Mouse (Mus musculus) brown adipose tissue, adult 24 weeks (tissue): ENCODE measurements around the gene Klhl8. TPM values are rescaled to one million over a fixed set of nuclear protein-coding genes. Genes with fewer than 3 reads are reported as not detected.

Experiments used
- H3K27ac ChIP-seq: fragments of 200-500 bp; replicated peaks from 2 replicates; pipeline ENCODE4 v1.5.1; 2012; ENCODE audit warnings: low read depth, mild to moderate bottlenecking, low read length
- H3K4me1 ChIP-seq: fragments of 200-500 bp; 2 replicates; pipeline ENCODE4 v1.6.1; 2012; ENCODE audit warnings: low read length, mixed read lengths; ENCODE audit not compliant: control insufficient read depth, insufficient read depth, insufficient read length
- H3K4me3 ChIP-seq: fragments of 200-500 bp; 2 replicates; pipeline ENCODE4 v1.5.1; 2012; ENCODE audit warnings: low read depth, mild to moderate bottlenecking, low read length, moderate library complexity; ENCODE audit not compliant: insufficient read depth
- polyA plus RNA-seq: library from polyadenylated mRNA; stranded (reverse); fragments of >200 nt; gene quantifications from 2 replicates; pipeline ENCODE4 v1.2.4, GENCODE M21; 2012; ENCODE audit not compliant: missing spikeins, insufficient read depth, insufficient read length

Klhl8 gene
- polyA plus RNA-seq, 1 experiment: 3.0 TPM

DNA sequence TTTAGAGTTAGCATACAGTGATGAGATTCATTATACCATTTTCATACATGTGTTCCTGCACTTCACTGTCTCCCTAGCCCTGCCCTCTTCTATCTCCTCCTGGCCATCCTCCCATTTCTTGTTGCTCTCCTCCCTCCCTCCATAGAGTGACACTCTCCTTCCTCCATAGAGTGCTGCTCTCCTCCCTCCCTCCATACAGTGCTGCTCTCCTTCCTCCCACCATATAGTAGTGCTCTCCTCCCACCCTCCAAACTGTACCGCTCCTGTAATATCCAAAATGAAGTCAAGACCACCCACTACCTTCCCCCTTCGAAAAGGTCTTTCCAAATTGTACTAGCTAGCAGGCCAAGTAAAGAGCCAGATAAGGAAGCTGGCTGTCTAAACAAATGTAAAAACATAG lies 12.7 kb upstream of the Klhl8 start:
- Histone ChIP-seq H3K4me3 (no peak overlapping the region), H3K27ac (no peak overlapping the region), H3K4me1 (no peaks in the 10 kb centered on the region; the same call in 1 of the 2 replicates)

GRCm38 (mm10) chr5:103923101-103923500 lies 12.0 kb upstream of the Klhl8 start:
- Histone ChIP-seq H3K27ac (no peak overlapping the region), H3K4me3 (no peak overlapping the region), H3K4me1 (no peaks in the 10 kb centered on the region; the same call in 1 of the 2 replicates)

- Histone ChIP-seq H3K27ac (no peak overlapping the region), H3K4me3 (no peak overlapping the region), H3K4me1 (no peaks in the 10 kb centered on the region; the same call in 1 of the 2 replicates)
These were observed 11.4 kb upstream of the Klhl8 start for GRCm38 (mm10) chr5:103922436-103922835.

DNA sequence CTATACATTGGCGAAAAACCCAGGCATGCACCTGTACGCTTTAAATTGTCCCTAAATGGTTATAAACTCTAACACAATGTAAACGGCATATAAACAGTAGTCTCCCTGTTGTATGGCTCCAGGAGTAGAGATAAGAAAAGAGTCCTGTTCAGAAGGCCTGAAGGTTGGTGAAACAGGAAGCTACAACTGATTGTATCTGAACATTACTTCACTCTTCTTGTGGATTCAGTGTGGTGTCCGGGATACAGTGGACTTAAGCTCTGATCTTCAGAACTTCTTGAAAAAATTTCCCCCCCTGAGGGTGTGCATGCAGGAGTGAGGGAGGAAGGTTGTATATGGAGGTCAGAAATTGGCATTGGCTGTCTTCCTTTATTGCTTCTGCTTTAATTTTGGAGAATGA lies 8.4 kb upstream of the Klhl8 start:
- H3K4me1 ChIP-seq: no peaks in the 10 kb centered on the region; the same call in 1 of the 2 replicates
- H3K27ac ChIP-seq: no peak overlapping the region
- no peak overlapping the region for H3K4me3 ChIP-seq

DNA sequence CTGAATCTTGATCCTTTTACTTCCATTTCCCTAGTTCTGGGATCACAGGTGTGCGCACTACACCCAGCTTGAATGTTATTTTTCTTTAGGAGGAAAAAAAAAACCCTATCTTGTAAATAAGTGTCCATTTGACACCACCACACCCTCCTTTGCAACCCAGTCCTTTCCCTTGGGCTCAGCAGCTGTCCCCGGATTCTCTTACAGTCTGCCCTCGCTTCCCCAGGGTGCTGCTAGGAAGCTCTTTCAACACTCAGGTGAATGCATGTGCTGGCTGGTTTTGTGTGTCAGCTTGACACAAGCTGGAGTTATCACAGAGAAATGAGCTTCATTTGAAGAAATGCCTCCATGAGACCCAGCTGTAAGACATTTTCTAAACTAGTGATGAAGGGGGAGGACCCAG lies 7.2 kb upstream of the Klhl8 start:
- no peak overlapping the region for H3K27ac ChIP-seq
- no peaks in the 10 kb centered on the region; the same call in 1 of the 2 replicates for H3K4me1 ChIP-seq
- H3K4me3 ChIP-seq: no peak overlapping the region

- H3K4me3 ChIP-seq: no peak overlapping the region
- H3K4me1 ChIP-seq: no peaks in the 10 kb centered on the region; the same call in 1 of the 2 replicates
- H3K27ac ChIP-seq: no peak overlapping the region
These were observed 6.4 kb upstream of the Klhl8 start for GRCm38 (mm10) chr5:103917357-103917895.

DNA sequence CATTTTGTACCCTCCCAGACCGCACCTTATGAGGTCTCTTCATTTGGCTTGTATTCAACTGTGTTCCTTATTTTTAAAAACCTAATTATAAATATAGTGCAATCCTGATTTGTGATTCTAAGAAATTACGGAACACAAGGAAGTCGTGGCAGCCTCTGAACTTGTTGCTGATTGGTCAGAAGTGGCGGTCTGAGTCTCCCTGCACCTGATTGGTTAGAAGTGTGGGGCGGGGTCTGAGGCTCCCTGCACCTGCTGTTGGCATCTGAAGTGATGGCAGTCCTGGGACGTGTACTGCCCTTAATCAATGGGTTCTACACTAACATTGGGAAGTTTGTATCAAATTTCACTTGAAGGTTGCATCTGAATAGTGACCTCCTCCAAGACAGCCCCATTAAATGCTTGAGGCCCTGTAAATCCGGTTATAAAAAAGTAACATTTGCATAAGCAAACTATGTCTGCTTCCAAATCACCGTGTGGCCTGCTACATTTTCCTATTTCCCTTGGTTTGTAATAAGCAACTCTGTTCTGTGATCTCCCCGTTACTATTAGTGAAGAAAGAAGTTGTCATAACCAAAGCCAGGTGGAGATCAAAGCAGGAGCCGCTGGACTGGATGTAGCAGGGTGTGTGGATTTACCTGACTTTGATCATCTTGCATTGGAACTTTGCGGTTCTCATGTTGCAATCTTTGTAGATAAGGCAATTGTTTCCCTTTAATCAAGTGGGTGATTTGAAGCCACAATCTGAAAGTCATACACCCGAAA lies 5.7 kb upstream of the Klhl8 start:
- H3K27ac ChIP-seq: no peak overlapping the region
- H3K4me3 ChIP-seq: no peak overlapping the region
- no peaks in the 10 kb centered on the region for H3K4me1 ChIP-seq

- Histone ChIP-seq H3K4me1 (no peaks in the 10 kb centered on the region), H3K27ac (no peak overlapping the region)
These were observed 3.5 kb upstream of the Klhl8 start for GRCm38 (mm10) chr5:103914335-103915226.

GRCm38 (mm10) chr5:103913150-103913549 lies 2.1 kb upstream of the Klhl8 start:
- no peak overlapping the region for H3K4me3 ChIP-seq
- no peaks in the 10 kb centered on the region for H3K4me1 ChIP-seq
- no peak overlapping the region for H3K27ac ChIP-seq

More at GRCm38 (mm10) chr5:103914335-103915226, 3.5 kb upstream of the Klhl8 start:
- no peak overlapping the region for H3K4me3 ChIP-seq

- Histone ChIP-seq H3K4me3 (no peak overlapping the region), H3K27ac (no peak overlapping the region), H3K4me1 (no peaks in the 10 kb centered on the region)
These were observed 496 bp upstream of the Klhl8 start for GRCm38 (mm10) chr5:103911555-103911954.

DNA sequence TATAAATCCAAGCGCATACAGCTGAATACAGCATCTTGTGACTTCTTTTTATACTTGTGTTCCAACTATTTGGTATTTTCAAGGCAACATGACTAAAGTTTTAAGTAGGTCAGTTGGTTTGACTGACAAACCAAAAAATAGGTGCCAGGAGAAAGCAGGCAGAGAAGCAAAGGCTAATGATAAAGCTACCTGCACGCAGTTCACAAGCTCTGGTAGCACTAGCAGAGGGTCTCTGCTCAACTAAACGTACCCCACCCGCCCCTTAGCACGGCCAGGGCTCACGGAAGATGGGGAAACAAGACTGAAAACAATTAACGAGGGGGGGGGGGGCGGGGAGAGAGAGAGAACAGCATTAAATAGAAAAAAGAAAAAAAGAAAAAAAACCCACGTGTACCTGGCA lies 903 bp downstream of the Klhl8 start:
- H3K4me3 ChIP-seq: peak overlapping the region; percentile 99
- no peak overlapping the region for H3K27ac ChIP-seq
- no peaks in the 10 kb centered on the region for H3K4me1 ChIP-seq

GRCm38 (mm10) chr5:103909466-103909865 lies 1.6 kb downstream of the Klhl8 start:
- Histone ChIP-seq H3K27ac (no peak overlapping the region), H3K4me3 (no peak overlapping the region), H3K4me1 (no peaks in the 10 kb centered on the region)

- Histone ChIP-seq H3K4me1 (no peaks in the 10 kb centered on the region), H3K4me3 (no peak overlapping the region), H3K27ac (no peak overlapping the region)
These were observed 2.2 kb downstream of the Klhl8 start for GRCm38 (mm10) chr5:103908851-103909250.

GRCm38 (mm10) chr5:103907844-103908243 lies 3.2 kb downstream of the Klhl8 start:
- Histone ChIP-seq H3K4me3 (no peak overlapping the region), H3K4me1 (no peaks in the 10 kb centered on the region), H3K27ac (no peak overlapping the region)

DNA sequence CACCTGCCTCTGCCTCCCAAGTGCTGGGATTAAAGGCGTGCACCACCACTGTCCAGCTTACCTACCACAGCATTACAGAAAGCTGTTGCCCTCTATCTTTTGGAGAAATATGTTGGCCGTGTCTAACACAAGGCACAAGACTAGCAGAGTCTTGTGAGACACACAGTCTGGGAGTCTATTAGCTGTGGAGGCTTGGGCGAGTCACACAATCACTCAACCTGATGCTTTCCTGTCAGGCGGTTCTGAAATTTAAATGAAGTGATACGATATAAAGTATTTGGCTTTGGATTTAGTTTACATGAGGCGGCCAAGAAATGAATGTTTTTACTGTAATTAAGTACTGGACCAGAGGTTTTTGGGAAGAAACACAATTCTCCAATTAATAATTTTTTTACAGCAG lies 4.9 kb downstream of the Klhl8 start:
- Histone ChIP-seq H3K4me1 (no peaks in the 10 kb centered on the region), H3K4me3 (no peak overlapping the region), H3K27ac (no peak overlapping the region)
